Mouse (Mus musculus): ENCODE measurements around the gene Gcc2.
"Not testable (repeated sequence)": the region's sequence is repeated elsewhere in the genome, so short reads cannot be mapped to it uniquely, and the experiment has no call there.

GRCm38 (mm10) chr10:58327836-58328235 lies 72.5 kb downstream of the Gcc2 start:
- TF ChIP-seq CTCF, EP300 (IDR thresholded peaks at IDR 0.05; ENCODE audit: low read depth): not testable (repeated sequence)

All from liver, embryonic 14.5 days (tissue).